25 mouse cellular contexts compared by ENCODE assay signal in genomic region chr13:64530139-64530538, GRCm38 (mm10). TPM values are rescaled to one million over a fixed set of nuclear protein-coding genes. Genes with fewer than 3 reads are reported as not detected.
DNase-seq lines count a peak whose midpoint lies in the region; ATAC-seq and TF ChIP-seq lines count a peak whose summit lies in the region.
"Had no signal": no experiment of that assay in that cellular context is flagged by ENCODE, and none has a peak within 500 bp of the region (broad histone marks: within the 10 kb centered on the region; RNA-seq: fewer than 3 reads in every experiment).

No protein-coding gene starts in this region.

- H3K27ac ChIP-seq in midbrain, postnatal 0 days (ENCODE audit: low read depth, low read length) = no peak overlapping the region
- H3K27ac ChIP-seq in midbrain, embryonic 15.5 days = no peak overlapping the region
- no peak overlapping the region for H3K27ac ChIP-seq in hindbrain, embryonic 15.5 days (replicated peaks)
- no peak overlapping the region for H3K27ac ChIP-seq in neural tube, embryonic 13.5 days (replicated peaks)
- no peak overlapping the region for H3K27ac ChIP-seq in kidney, embryonic 16.5 days (ENCODE audit: low read length)
- H3K27ac ChIP-seq in intestine, embryonic 15.5 days = no peak overlapping the region
- H3K27ac ChIP-seq: embryonic facial prominence, embryonic 13.5 days; forebrain, embryonic 12.5 days; heart, adult 2 months; heart, embryonic 15.5 days had no signal

- TF ChIP-seq CTCF in midbrain, postnatal 0 days (IDR thresholded peaks at IDR 0.05) = no peak

- no peak overlapping the region for H3K4me3 ChIP-seq in midbrain, postnatal 0 days (ENCODE audit: low read depth, low read length)
- H3K4me3 ChIP-seq in midbrain, embryonic 15.5 days = no peak overlapping the region
- no peak overlapping the region for H3K4me3 ChIP-seq in hindbrain, embryonic 15.5 days
- H3K4me3 ChIP-seq in neural tube, embryonic 13.5 days = no peak overlapping the region
- no peak overlapping the region for H3K4me3 ChIP-seq in kidney, embryonic 16.5 days (ENCODE audit: low read length)
- no peak overlapping the region for H3K4me3 ChIP-seq in intestine, embryonic 15.5 days (replicated peaks)
- H3K4me3 ChIP-seq: embryonic facial prominence, embryonic 13.5 days; forebrain, embryonic 12.5 days; heart, adult 2 months; heart, embryonic 15.5 days had no signal

- H3K27me3 ChIP-seq in midbrain, postnatal 0 days (ENCODE audit: insufficient read depth, low read length) = no peaks in the 10 kb centered on the region
- H3K27me3 ChIP-seq in midbrain, embryonic 15.5 days (replicated peaks) = no peaks in the 10 kb centered on the region
- H3K27me3 ChIP-seq in hindbrain, embryonic 15.5 days = no peaks in the 10 kb centered on the region
- no peaks in the 10 kb centered on the region for H3K27me3 ChIP-seq in neural tube, embryonic 13.5 days
- H3K27me3 ChIP-seq in kidney, embryonic 16.5 days (ENCODE audit: insufficient read depth, low read length) = no peaks in the 10 kb centered on the region
- H3K27me3 ChIP-seq in intestine, embryonic 15.5 days (replicated peaks) = no peaks in the 10 kb centered on the region
- H3K27me3 ChIP-seq: embryonic facial prominence, embryonic 13.5 days; forebrain, embryonic 12.5 days; heart, embryonic 15.5 days had no signal

- no peak overlapping the region for H3K4me2 ChIP-seq in midbrain, postnatal 0 days (ENCODE audit: low read depth, low read length, poor library complexity, severe bottlenecking)
- H3K4me2 ChIP-seq in midbrain, embryonic 15.5 days = no peak overlapping the region
- H3K4me2 ChIP-seq in hindbrain, embryonic 15.5 days = no peak overlapping the region
- H3K4me2 ChIP-seq in neural tube, embryonic 13.5 days = no peak overlapping the region
- H3K4me2 ChIP-seq in kidney, embryonic 16.5 days (replicated peaks; ENCODE audit: low read depth, low read length) = no peak overlapping the region
- no peak overlapping the region for H3K4me2 ChIP-seq in intestine, embryonic 15.5 days (replicated peaks)
- H3K4me2 ChIP-seq: embryonic facial prominence, embryonic 13.5 days; forebrain, embryonic 12.5 days; heart, embryonic 11.5 days; heart, embryonic 15.5 days had no signal

- no peaks in the 10 kb centered on the region for H3K9me3 ChIP-seq in midbrain, postnatal 0 days (ENCODE audit: low read length)
- H3K9me3 ChIP-seq in midbrain, embryonic 15.5 days = no peaks in the 10 kb centered on the region
- no peaks in the 10 kb centered on the region for H3K9me3 ChIP-seq in hindbrain, embryonic 15.5 days
- no peaks in the 10 kb centered on the region for H3K9me3 ChIP-seq in neural tube, embryonic 13.5 days
- no peaks in the 10 kb centered on the region for H3K9me3 ChIP-seq in kidney, embryonic 16.5 days (ENCODE audit: low read length)
- H3K9me3 ChIP-seq in intestine, embryonic 15.5 days = no peaks in the 10 kb centered on the region
- H3K9me3 ChIP-seq: embryonic facial prominence, embryonic 13.5 days; forebrain, embryonic 12.5 days; heart, embryonic 15.5 days had no signal

- no peaks in the 10 kb centered on the region for H3K36me3 ChIP-seq in midbrain, postnatal 0 days (ENCODE audit: insufficient read depth, low read length)
- no peaks in the 10 kb centered on the region for H3K36me3 ChIP-seq in midbrain, embryonic 15.5 days (replicated peaks)
- H3K36me3 ChIP-seq in hindbrain, embryonic 15.5 days = no peaks in the 10 kb centered on the region
- H3K36me3 ChIP-seq in neural tube, embryonic 13.5 days = no peaks in the 10 kb centered on the region
- H3K36me3 ChIP-seq in kidney, embryonic 16.5 days (ENCODE audit: insufficient read depth, low read length) = no peaks in the 10 kb centered on the region
- no peaks in the 10 kb centered on the region for H3K36me3 ChIP-seq in intestine, embryonic 15.5 days
- H3K36me3 ChIP-seq: embryonic facial prominence, embryonic 13.5 days; forebrain, embryonic 12.5 days; heart, embryonic 15.5 days had no signal

- peak; percentile 3 for DNase-seq in midbrain, postnatal 0 days (ENCODE audit: low spot score)
- peak; percentile 13 for DNase-seq in retina, postnatal 1 day
- DNase-seq: adrenal gland, adult 8-10 months; adrenal gland, postnatal 36 days; cerebellum, adult 11 months; cerebellum, adult 8-10 months; cerebellum, postnatal 36 days; gastrocnemius, postnatal 14 days; heart, adult 2 months; heart, postnatal 14 days had no signal

- ATAC-seq in midbrain, postnatal 0 days (ENCODE audit: low FRiP score) = no peak
- no peak for ATAC-seq in midbrain, embryonic 15.5 days (replicated peaks)
- peak; percentile 32; the same call in 1 of the 2 replicates for ATAC-seq in hindbrain, embryonic 15.5 days (ENCODE audit: low FRiP score, low read depth)
- peak; percentile 84 for ATAC-seq in neural tube, embryonic 13.5 days (ENCODE audit: low read depth)
- no peak for ATAC-seq in kidney, embryonic 16.5 days (ENCODE audit: low FRiP score, low TSS enrichment)
- no peak for ATAC-seq in intestine, embryonic 15.5 days
- ATAC-seq: forebrain, embryonic 16.5 days had no signal

- H3K9ac ChIP-seq in midbrain, postnatal 0 days (replicated peaks; ENCODE audit: low read length, poor library complexity, severe bottlenecking) = no peak overlapping the region
- no peak overlapping the region for H3K9ac ChIP-seq in midbrain, embryonic 15.5 days
- H3K9ac ChIP-seq in hindbrain, embryonic 15.5 days = no peak overlapping the region
- no peak overlapping the region for H3K9ac ChIP-seq in neural tube, embryonic 13.5 days
- H3K9ac ChIP-seq in kidney, embryonic 16.5 days (replicated peaks; ENCODE audit: low read length) = no peak overlapping the region
- no peak overlapping the region for H3K9ac ChIP-seq in intestine, embryonic 15.5 days
- H3K9ac ChIP-seq: embryonic facial prominence, embryonic 13.5 days; forebrain, embryonic 12.5 days; heart, embryonic 15.5 days had no signal

- H3K4me1 ChIP-seq in midbrain, postnatal 0 days (ENCODE audit: insufficient read depth, low read length) = no peaks in the 10 kb centered on the region; the same call in 1 of the 2 replicates
- no peaks in the 10 kb centered on the region for H3K4me1 ChIP-seq in midbrain, embryonic 15.5 days
- no peaks in the 10 kb centered on the region for H3K4me1 ChIP-seq in hindbrain, embryonic 15.5 days (replicated peaks)
- H3K4me1 ChIP-seq in neural tube, embryonic 13.5 days (replicated peaks) = no peaks in the 10 kb centered on the region
- H3K4me1 ChIP-seq in kidney, embryonic 16.5 days (ENCODE audit: insufficient read depth, low read length) = no peaks in the 10 kb centered on the region
- no peaks in the 10 kb centered on the region for H3K4me1 ChIP-seq in intestine, embryonic 15.5 days (replicated peaks)
- H3K4me1 ChIP-seq: embryonic facial prominence, embryonic 13.5 days; heart, embryonic 15.5 days had no signal

- WGBS in midbrain, postnatal 0 days = 48% methylated on average over 5 of the region's 5 CpGs
- 64% methylated on average over 5 of the region's 5 CpGs for WGBS in midbrain, embryonic 15.5 days
- 64% methylated on average over 5 of the region's 5 CpGs for WGBS in hindbrain, embryonic 15.5 days
- WGBS in neural tube, embryonic 13.5 days = 63% methylated on average over 5 of the region's 5 CpGs
- 48% methylated on average over 5 of the region's 5 CpGs for WGBS in kidney, embryonic 16.5 days
- 78% methylated on average over 5 of the region's 5 CpGs for WGBS in intestine, embryonic 15.5 days

RNA-seq across cellular contexts. Expression of gene Fam240b, which starts 32.5 kb away (rescaled TPM):
- not detected in 2 replicates for total RNA-seq in midbrain, postnatal 0 days (2014; rRNA removed)
- not detected in 2 replicates for polyA plus RNA-seq in midbrain, postnatal 0 days (2015; fragmentation: Nextera tagmentation; extraction: Ambion mirVana)
- polyA plus RNA-seq in midbrain, embryonic 15.5 days (2015; fragmentation: Nextera tagmentation; extraction: Ambion mirVana) = not detected in 2 replicates
- not detected in 2 replicates for polyA plus RNA-seq in hindbrain, embryonic 15.5 days (2015; fragmentation: Nextera tagmentation; extraction: Ambion mirVana)
- not detected in 2 replicates for polyA plus RNA-seq in neural tube, embryonic 13.5 days (2015; fragmentation: Nextera tagmentation; extraction: Ambion mirVana)
- polyA plus RNA-seq in kidney, embryonic 16.5 days (2015; fragmentation: Nextera tagmentation; extraction: Ambion mirVana) = 0.14 TPM in 1 of 2 replicates, not detected in the other
- not detected in 2 replicates for polyA plus RNA-seq in intestine, embryonic 15.5 days (2015; fragmentation: Nextera tagmentation; extraction: Ambion mirVana)
- total RNA-seq: adrenal gland, adult 8-10 months; adrenal gland, postnatal 36 days; ES-E14; heart, adult 2 months; heart, postnatal 14 days; hematopoietic stem cell, adult 5-6 weeks had no signal
- polyA plus RNA-seq: embryonic facial prominence, embryonic 13.5 days; forebrain, embryonic 12.5 days; forebrain, embryonic 16.5 days; frontal cortex, adult 2 months; gonadal fat pad, adult 2 months; heart, adult 2 months; heart, embryonic 11.5 days; heart, embryonic 15.5 days; intestine, embryonic 14.5 days had no signal

Comparison
In these comparisons a context has a peak if more than half of its experiments do, and no peak if none do; other contexts are left out.
1. ATAC-seq: peak in hindbrain, embryonic 15.5 days (single experiment) and neural tube, embryonic 13.5 days (single experiment); none in midbrain, postnatal 0 days (single experiment), midbrain, embryonic 15.5 days (single experiment), kidney, embryonic 16.5 days (single experiment) and intestine, embryonic 15.5 days (single experiment).